Mouse (Mus musculus) T-helper 17 cell (primary cell): Measurements from ENCODE around the gene Prss36.
"Not testable (repeated sequence)": the region's sequence is repeated elsewhere in the genome, so short reads cannot be mapped to it uniquely, and the experiment has no call there.

ENCODE experiments used
- in situ Hi-C, 2 experiments: fragments of 300-600 bp; cut with MboI, MseI; formaldehyde crosslinking; loops; 1 replicate in 1 of 2; 2 replicates in 1 of 2; pipeline ENCODE4 v1.15.1; 2025; ENCODE audit warnings: high pct_unique_total_duplicates in 2 of 2

Prss36 gene

DNA sequence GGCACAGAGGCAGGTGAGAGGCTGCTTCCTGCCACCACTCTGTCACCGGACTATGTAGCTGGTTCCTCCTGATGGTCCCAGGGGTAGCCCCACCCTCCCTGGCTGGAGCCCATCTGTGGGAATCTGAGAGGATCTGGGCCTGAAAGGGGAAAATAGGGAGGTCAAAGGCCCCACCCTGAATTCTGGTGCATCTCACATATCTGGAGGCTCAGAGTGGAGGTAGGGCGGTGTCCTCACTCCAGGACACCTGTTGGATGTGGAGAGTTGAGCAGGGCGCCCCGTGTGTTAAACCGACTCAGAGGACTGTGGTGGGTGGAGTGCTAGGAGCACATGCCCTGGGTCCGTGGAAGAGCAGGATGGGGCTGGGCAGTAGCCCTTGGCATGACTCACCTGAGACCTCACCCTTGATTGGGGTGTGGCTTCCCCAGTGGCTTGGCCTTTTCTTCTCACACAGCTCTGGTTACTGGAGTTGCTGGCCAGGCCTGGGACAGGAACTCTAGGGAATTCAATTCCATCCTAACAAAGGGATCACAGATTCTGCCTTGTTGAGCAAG lies at the start of gene Prss36:
TSS of gene Prss36 (minus strand) at position 256 of the 554 bp plus-strand sequence.
- in situ Hi-C loops, result no loop called here

DNA sequence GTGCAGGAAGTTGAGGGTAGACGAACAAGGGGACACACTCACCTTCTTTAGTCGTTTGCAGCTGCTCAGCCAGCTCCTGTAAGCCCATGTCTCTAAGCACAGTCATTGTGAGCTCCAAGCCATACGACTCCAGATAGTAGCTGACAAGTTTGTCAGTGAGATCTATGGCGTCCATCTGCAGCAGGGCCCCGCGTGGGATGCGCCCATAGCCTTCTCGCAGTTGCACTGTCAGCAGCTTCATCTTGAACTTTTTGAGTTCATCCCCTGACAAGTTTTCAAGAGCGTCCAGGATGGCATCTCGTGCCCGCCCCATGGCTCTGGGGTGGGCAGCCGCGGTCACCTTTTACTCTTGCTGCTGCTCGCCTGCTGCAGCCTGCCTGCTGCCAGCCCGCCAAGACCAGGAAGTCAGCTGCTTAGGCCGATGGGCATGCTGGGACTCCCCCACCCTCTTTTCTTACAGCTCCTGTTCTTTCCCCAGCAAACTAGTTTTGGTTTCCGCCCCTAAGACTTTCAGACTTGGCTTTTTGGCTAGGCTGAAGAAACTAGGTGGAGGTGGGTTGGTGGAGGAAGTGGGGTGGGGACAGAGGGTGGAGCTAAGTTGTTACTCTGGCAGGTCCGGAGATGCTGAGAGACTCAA lies 46.9 kb upstream of the Prss36 start, which contains the start of gene Pycard:
TSS of gene Pycard (minus strand) at position 527 of the 637 bp plus-strand sequence.
- in situ Hi-C loops, result loop anchor here in 1 of 2 experiments (5.0 kb wide), 1 partner anchor 214 kb away; the partner anchor contains the start of gene Cox6a2

DNA sequence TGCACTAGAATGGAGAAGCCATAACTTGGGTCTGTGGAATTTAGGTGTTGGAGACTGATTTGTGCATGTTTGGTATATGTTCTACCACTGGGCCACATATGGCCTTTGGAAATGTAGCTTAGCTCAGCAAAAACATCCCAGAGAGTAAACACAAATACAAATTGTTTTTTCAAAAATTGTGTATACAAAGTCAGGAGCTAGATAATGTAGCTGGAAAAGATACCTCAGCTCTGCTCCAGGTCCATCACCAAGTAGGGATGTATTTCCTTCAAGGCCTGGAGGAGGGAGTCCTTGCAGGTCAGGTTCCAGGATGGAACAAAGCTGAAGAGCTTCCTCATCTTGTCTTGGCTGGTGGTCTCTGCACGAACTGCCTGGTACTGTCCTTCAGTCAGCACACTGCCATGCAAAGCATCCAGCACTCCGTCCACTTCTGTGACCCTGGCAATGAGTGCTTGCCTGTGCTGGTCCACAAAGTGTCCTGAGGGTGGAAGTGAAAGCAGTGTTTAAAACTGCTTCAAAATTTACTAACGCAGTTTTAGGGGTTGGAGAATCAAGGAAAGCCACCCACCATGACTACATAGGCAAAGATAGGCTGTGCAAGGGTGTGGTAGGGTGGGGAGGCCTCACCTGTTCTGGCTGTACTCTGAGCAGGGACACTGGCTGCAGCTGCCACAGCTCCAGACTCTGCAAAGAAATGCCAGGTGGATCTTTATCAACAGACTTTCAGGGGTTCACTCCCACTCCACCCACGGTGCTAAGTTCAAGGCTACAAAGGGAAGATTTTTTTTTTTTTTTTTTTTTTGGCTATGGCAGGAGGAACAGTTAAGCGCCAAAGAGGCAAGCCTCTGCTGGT lies 46.2 kb upstream of the Prss36 start:
- in situ Hi-C loops, result loop anchor here in 1 of 2 experiments (5.0 kb wide), 1 partner anchor 215 kb away; the partner anchor contains the start of gene Cox6a2

DNA sequence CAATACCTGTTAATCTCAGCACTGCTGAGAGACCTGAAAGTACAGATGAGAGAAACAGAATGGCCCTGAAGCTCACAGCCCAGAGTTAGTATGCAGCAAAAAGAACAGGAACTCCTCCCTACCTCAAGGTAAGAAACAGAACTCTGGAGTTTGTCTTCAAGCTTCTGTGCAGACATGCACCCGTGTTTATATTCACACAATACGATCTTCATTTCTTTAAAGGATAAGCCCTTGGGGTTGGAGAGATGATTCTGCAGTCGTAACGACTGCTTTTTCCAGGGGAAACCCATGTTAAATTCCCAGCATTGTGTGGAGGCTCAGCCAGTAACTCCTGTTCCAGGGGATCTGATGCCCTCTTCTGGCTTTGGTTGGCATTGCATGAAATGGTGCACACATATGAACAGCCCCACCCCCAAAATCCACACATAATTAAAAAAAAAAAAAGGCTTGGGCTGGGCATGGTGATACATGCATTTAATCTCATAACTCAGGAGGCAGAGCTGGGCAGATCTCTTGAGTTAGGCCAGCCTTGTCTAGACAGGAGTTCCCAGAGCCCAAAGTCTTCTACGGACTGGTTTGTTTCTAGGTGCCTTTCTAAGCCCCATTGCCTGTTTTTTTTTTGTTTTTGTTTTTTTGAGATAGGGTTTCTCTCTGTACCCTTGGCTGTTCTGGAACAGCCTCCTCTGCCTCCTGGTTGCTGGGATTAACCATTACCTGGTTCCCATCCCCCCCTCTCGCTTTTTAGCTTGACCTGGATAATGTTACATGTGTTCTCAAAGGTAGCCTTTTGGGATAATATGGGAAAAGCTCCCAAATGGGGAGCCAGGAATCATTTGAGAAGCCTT lies 45.3 kb upstream of the Prss36 start:
- in situ Hi-C loops, result loop anchor here in 1 of 2 experiments (5.0 kb wide), 1 partner anchor 215 kb away; the partner anchor contains the start of gene Cox6a2

DNA sequence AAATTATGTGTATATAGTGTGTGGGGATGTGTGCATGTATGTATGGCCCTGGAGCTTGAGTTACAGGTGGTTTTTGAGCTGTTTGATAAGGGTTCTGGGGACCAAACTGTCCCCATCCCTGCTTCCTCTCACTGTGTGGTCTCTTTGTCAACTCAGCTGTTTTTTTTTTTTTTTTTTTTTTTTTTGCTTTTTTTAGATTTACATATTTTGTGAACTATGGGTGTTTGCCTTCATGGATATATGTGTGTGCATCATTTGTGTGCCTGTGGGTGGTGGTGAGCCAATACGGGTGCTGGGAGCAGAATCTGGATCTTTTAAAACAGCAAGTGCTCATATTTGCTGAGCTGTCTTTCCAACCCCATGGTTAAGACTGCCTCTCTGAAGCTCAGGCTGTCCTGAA lies 42.4 kb upstream of the Prss36 start:
- in situ Hi-C loops, result loop anchor here in 1 of 2 experiments (10.0 kb wide), 1 partner anchor 1334 kb away; no protein-coding TSS in a partner anchor

DNA sequence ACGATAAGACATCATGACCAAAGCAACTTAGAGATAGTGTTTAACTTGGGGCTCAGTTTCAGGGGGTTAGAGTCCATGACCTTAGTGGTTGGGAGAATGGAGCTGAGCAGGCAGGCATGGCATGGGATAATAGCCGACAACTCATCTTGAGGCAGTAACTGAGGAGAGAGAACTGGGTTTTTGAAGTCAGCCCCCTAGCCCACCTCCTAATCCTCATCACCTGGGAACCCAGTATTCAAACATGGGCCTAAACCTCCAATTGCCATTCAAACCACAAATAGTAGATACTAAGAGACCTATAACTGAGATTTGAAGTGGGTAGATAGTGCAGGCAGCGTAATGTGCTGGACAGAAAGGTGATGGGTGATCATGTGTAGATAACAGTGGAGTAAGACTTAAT lies 34.1 kb upstream of the Prss36 start:
- in situ Hi-C loops, result loop anchor here in 1 of 2 experiments (10.0 kb wide), 1 partner anchor 1326 kb away; no protein-coding TSS in a partner anchor

DNA sequence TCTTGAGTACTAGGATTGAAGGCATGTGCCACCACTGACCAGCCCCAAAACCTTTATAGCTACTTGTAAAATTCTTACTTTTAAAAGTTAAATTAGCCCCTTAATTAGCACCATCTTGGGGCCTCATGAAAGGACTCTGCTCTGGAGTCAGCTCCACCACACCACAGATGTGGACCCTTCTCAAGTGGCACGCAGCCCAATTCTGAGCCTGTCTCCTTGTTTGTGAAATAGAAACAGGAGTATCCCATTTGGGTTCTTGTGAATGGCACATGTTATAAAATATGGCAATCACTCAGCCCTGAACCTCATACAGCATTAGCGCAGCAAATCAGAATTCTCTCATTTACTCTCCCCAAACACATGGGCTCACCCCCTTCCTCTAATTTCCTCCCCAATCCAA lies 32.3 kb upstream of the Prss36 start:
- in situ Hi-C loops, result no loop called here

DNA sequence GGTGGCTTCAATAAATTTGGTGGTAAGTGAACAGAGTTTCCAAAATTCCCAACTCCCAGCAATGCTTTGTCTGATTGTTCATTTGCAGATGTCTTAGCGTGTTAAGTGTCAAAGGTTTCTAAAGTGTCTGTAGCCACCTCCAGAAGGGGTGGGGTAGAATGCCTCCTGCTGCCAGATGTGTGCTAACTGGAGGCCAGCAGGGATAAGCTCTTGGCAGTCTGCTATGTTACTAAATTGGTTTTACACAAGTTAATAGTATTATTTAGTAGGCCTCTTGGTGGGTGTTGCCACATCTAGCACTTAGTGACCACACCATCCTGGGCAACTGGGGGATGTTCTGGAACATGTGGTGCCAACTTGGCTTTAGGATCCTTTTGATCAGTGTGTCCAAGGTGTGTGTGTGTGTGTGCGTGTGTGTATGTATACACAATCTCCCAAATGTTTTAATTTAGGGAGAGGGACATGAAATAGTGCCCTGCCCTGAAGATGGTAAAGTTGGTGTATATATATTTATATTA lies 27.9 kb upstream of the Prss36 start:
- in situ Hi-C loops, result no loop called here

DNA sequence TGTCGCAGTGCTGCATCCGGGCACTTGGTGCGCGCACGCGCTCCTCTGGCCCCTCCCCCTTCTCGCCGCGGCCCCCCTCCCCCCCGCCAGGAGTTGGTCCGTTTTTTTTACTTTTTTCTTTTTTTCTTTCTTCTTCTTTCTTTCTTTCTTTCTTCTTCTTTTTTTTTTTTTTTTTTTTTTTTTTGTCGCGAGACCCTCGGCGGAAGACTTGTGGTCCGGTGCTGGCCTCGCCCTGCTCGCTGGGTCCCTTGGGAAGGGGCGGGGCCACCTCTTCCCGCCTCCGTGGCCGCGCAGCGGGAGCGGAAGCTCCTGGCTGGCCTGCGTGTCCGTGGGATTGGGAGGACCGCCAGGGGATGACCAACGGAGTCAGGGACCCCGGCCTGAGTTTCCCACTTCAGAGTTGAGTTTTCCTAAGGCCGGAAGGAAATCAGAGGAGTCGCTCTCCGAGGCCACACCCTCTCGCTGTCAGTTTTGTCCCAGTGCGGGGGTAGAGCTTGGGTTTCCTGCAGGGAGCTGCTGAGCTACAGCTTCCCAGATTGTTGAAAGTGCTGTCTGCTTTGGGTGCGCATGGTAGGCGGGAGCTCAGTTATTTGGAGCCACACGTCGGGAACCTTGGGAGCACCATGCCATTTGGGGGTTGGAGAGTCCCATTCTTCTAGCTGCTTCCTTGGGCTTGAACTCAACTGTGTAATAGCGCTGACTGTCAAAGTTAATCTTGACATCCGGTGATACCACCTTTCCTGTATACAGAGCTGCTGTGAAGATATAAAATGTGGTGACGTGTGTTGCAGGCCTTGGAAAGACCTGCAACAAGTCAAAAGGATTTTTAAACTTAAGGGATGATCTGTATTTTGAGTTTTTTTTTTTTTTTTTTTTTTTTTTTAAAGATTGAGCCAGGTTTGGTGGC lies 21.6 kb upstream of the Prss36 start:
- in situ Hi-C loops, result no loop called here

DNA sequence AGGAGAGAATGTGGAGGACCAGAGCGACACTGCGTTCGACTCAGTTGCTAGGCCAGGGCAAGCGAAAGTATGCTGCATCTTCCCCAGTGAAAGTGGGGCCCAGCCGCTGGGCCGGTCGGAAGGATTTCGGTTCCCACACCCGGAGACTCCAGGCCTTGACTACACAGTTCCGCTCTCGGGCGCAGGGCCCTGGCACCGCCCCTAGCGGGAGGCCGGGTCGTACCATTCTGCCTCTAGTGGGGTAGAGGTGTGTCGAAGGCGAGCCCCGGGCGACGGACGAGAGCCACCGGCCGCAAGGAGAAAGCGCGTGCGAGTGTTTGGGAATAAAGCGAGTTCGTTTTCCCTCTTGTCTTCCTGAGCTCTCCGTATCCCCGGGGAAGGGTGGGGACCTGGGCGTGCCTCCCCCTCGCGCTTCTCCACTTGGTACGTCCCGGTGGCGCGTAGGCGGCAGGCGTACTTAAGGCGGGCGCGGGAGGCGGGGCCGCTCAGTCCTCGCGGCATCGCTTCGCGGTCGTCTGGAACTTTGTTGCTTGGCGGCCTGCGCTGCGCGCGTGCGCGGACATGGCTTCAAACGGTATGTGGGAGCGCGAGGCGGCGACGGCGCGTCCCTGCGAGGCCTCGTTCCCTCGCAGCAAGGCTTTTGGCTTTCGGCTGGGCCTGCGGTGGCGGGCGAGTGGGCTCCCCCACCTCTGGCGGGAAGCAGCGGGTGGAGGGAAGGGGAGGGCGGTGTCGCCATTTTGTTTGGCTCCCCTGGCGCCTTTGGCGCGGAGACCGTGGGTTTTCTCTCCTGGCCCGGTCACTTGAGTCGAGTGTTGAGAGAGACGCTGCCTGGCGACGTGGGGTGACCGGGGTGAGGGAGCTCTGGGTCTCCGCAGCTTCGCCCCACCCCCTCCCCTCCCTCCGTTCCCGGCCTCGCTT lies 20.7 kb upstream of the Prss36 start, which contains the start of gene Fus:
TSS of gene Fus (plus strand) at position 454 of the 918 bp plus-strand sequence.
- in situ Hi-C loops, result no loop called here

DNA sequence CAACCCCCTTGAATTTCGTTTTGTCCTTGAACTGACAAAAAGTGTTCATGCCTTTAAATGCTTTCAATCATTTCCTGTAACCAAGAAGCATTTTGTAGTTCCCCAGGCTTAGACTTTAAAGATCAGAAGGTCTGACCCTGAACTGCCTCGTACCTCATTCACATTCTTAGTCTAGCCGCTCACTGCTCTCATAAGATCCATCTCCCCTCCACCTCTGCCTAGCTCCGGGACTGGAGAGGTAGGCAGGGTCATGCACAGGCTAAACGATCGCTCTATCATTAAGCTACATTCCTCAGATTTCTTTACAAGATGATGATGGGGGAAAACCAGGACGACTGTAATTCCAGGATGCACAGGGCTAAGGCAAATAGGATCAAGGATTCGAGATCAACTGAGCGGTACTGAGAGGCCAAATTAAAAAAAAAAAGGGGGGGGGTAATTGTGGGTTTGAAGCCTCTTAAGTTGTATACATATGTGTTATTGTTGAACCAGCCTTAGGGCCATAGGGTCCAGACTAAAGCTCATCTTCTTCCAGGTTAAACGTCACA lies 19.9 kb upstream of the Prss36 start:
- in situ Hi-C loops, result no loop called here

DNA sequence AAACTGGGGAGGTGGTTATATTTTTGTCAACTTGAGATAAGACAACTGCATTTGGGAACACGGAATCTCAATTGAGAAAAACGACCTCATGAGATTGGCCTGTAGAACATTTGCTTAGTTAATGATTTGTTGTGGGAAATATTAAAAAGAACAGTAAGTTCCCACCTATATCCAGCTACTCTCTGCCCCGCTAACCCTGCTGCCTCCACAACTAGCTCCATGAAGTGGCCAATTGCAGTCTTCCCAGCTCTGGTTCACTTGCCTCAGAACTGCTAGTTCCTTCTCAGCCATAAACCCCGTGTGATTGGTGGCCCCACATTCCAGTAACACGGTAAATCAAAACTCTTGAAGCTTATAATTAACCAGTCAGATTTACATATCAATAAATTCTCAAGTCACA lies 12.8 kb upstream of the Prss36 start:
- in situ Hi-C loops, result no loop called here

DNA sequence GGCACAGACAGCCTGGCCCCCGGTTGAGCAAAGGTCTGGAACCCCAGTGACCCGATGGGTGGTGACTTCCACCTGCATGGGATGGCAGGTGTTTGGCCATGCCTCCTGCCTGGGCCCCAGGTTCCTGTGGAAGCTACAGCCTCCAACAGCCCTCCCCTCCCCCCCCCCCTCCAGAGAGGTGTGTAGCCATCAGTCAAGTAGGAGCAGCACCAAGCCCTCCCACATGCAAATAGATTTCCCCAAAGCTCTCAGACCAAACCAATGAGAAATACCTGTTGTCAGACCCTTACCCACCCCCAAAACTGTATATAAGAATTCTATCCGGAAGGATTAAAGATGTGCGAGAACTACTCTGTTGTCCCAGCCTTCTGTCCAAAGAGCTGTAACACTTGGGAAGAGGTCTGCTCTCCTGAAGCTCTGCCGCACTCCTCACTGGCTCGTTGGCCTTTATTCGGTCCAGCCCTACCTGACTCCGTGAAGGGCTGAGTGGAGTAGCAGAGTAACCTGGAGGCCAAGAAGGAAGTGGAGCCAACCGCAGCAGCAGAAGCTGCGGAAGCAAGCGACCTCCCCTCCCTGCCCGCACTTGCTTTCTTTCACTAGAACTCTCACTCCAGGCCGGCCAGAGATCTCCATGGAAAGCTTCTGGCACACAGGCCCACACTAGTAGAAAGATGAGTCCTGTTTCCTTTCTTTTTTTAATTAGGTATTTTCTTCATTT lies 6.5 kb upstream of the Prss36 start:
- in situ Hi-C loops, result no loop called here

DNA sequence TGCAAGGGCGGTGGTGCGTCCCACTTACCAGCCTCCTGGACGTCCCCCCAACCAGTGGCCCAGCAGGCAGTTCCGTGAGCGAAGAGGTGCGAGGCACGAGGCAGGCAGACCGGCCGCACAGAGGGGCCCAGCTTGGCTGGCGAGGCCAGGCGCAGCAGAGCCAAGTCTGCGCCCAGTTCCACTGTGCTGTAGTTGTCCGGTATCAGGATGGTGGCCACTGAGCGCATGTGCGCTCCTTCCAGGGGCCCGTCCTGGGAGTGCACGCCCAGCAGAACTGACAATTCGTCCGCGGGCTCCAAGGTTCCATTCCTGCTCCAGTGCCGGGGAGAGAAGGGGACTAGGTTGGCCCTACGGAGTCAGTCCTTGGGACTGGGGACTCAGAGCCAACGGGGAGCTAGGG lies 1.9 kb downstream of the Prss36 start:
- in situ Hi-C loops, result no loop called here

DNA sequence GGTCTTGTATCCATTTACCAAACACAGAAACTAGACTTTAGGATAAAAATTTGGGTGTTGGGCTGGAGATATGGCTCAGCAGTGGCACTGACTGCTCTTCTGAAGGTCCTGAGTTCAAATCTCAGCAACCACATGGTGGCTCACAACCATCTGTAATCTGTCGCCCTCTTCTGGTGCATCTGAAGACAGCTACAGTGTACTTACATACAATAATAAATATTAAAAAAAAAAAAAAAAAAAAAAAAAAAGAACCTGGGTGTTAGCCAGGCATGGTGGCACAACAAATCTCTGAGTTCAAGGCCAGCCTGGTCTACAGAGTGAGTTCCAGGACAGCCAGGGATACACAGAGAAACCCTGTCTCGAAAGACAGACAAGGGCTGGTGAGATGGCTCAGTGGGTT lies 4.4 kb downstream of the Prss36 start:
- in situ Hi-C loops, result not testable (repeated sequence)

DNA sequence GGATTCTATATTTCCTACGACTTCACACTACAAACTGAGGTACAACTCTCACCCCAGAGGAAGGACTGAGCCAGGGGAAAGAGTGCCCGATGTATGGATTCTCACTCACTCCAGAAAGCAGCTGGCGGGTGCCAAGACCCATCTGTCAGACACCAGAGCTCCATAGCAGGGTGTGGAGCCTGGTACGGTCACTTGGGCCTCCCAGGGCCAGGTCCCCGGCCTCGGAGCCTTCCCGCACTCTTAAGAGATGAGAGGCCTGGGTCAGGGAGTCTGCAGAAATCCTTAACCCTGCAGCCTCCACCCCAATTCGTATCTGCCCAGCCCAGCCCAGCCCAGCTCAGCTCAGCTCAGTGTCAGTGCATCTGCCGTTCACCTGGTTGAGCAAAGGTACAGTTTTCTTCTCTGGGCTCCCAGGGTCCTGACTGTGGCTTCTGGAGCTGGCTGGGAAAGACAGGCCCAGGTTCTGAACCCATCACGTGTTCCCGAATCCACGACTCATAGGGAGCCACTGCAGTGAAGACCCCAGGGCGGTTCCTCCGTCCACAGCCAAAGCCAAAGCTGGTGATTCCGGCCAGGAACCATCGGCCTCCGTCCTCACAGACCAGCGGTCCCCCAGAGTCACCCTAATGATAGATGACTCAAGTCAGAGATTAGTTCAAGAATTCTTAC lies 10.2 kb downstream of the Prss36 start:
- in situ Hi-C loops, result no loop called here

DNA sequence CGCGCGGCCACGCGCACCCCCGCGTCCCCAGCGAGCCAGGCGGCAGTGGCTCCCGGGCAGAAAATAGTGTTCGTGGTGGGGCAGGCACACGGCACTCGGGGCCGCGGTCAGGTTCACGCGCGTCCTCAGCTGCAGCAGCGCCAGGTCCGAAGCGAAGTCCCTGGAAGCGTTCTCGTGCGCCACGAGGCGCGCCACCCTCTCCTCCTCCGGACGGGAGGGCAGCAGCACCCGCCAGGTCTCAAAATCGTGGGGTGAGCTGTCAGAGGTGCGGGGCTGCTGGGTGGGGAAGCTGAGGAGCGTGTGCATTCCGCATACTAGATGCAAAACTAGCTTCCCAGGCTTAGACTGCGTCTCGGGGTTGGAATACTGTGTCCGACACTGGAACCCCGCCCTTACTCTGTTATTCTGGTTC lies 10.8 kb downstream of the Prss36 start:
- in situ Hi-C loops, result no loop called here
